Mouse (Mus musculus) regulatory T cell (primary cell): ENCODE data around the gene Sys1.

ENCODE experiments used
- in situ Hi-C: fragments of 300-600 bp; cut with MboI, MseI; formaldehyde crosslinking; loops from one replicate; pipeline ENCODE4 v1.15.1; 2025; ENCODE audit warnings: high pct_unique_total_duplicates

Sys1 gene

GRCm38 (mm10) chr2:164523301-164523773 is 66.6 kb downstream of the Sys1 start:
- in situ Hi-C loops, result no loop called here

GRCm38 (mm10) chr2:164528557-164528956 is 71.8 kb downstream of the Sys1 start:
- in situ Hi-C loops, result no loop called here
